Mouse (Mus musculus) lung, postnatal 0 days (tissue): ENCODE results near the gene Rnf144a. TPM values are rescaled to one million over a fixed set of nuclear protein-coding genes. Genes with fewer than 3 reads are reported as not detected.

Experiments
- ATAC-seq: fragments of 200-750 bp; cut with Nextera tagmentation; 2 replicates; pipeline ENCODE4 v1.8.0; 2017; ENCODE audit warnings: moderate library complexity
- DNase-seq: peaks from one replicate; pipeline ENCODE4 v3.0.0-alpha.2; 2016; ENCODE audit warnings: low spot score
- H3K27ac ChIP-seq: fragments of 300-500 bp; sonication (generic); 2 replicates; pipeline ENCODE4 v1.5.1; 2014; ENCODE audit warnings: antibody characterized with exemption, mild to moderate bottlenecking, low read length, mixed read lengths
- H3K27me3 ChIP-seq: fragments of 300-500 bp; sonication (generic); replicated peaks from 2 replicates; pipeline ENCODE4 v1.6.1; 2014; ENCODE audit warnings: low read length, mixed read lengths; ENCODE audit not compliant: insufficient read depth
- H3K36me3 ChIP-seq: fragments of 300-500 bp; sonication (generic); 2 replicates; pipeline ENCODE4 v1.6.1; 2014; ENCODE audit warnings: low read length, mixed read lengths; ENCODE audit not compliant: insufficient read depth
- H3K4me1 ChIP-seq: fragments of 300-500 bp; sonication (generic); 2 replicates; pipeline ENCODE4 v1.6.1; 2014; ENCODE audit warnings: antibody characterized with exemption, low read depth, low read length, mixed read lengths; ENCODE audit not compliant: insufficient read depth
- H3K4me2 ChIP-seq: fragments of 300-500 bp; sonication (generic); replicated peaks from 2 replicates; pipeline ENCODE4 v1.6.1; 2014; ENCODE audit warnings: low read depth, mild to moderate bottlenecking, low read length, moderate library complexity, mixed read lengths
- H3K4me3 ChIP-seq: fragments of 300-500 bp; sonication (generic); 2 replicates; pipeline ENCODE4 v1.5.1; 2014; ENCODE audit warnings: low read depth, low read length
- H3K9ac ChIP-seq: fragments of 300-500 bp; sonication (generic); replicated peaks from 2 replicates; pipeline ENCODE4 v1.6.1; 2014; ENCODE audit warnings: low read depth, mild to moderate bottlenecking
- H3K9me3 ChIP-seq: fragments of 300-500 bp; sonication (generic); 2 replicates; pipeline ENCODE4 v1.6.1; 2016; ENCODE audit warnings: low read length, mixed read lengths
- CTCF ChIP-seq: IDR thresholded peaks from 2 replicates; pipeline ENCODE4 v1.5.1; 2016; ENCODE audit warnings: antibody characterized with exemption, mild to moderate bottlenecking
- EP300 ChIP-seq: IDR thresholded peaks from 2 replicates; pipeline ENCODE4 v1.6.1; 2016; ENCODE audit warnings: antibody characterized with exemption, mild to moderate bottlenecking, control low read depth
- WGBS: fragments of 180-500 bp; shearing (Covaris S2); extraction: QIAGEN DNeasy Blood & Tissue Kit; methylation state at CpG from one replicate; pipeline ENCODE4 v1.1.7; 2014; 5-methylcytosine and 5-hydroxymethylcytosine counted together
- polyA plus RNA-seq: library from polyadenylated mRNA; unstranded; fragments of >200 nt; fragmentation: Nextera tagmentation; extraction: Ambion mirVana; gene quantifications from 2 replicates; pipeline ENCODE4 v1.2.1, GENCODE M21; 2015

The Rnf144a gene
- polyA plus RNA-seq, 1 experiment from 2014 or later: 69.6 TPM

DNA sequence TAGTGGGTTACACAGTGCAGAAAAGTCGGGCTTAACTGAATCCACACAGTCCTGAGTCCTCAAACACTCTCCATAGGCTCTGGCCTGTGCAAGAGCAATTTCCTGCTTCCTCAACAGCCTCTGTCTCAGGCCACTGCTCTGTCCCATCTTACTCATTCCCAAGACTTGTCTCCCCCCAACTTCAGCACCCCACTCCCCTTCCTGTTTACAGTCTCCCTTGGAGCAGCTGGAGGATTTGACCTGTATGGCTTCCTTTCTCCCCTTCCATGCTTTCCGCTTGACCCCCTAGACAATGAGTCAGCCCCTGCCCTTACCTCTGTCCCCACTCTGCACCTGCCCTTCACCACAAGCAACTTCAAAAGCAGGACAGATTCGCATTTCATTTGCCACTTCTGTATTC, 72.4 kb downstream of the Rnf144a start:
- ATAC-seq (peak; percentile 84), DNase-seq (peak; percentile 49)
- no peak for TF ChIP-seq CTCF
- TF ChIP-seq EP300: peak; percentile 63; the same call in 1 of the 2 replicates

DNA sequence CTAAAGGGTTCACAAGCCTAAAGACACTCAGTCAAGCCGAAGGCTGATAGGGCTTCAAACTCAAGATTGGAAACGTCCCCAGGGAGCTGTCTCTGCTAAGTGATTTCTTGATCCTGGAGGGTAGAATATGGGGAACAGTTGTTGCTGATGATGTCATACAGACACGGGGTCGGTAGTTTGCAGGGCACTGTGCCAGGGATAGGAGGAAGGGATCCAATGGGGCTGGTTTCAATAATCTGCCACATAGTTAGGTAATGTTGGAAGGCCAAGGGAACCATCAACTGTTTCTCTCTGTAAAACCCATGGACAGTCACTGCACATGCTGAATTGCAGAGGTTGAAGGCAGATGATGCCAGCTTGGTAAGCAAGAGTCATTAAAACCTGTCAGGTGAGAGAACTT, 73.0 kb downstream of the Rnf144a start:
- Histone ChIP-seq H3K4me1 (peaks cover 3% of the 10 kb centered on the region; the same call in 1 of the 2 replicates), H3K27me3 (no peaks in the 10 kb centered on the region), H3K36me3 (peaks cover 6% of the 10 kb centered on the region; the same call in 1 of the 2 replicates), H3K4me2 (no peak overlapping the region), H3K9me3 (no peaks in the 10 kb centered on the region), H3K4me3 (no peak overlapping the region), H3K9ac (no peak overlapping the region), H3K27ac (peak overlapping the region; percentile 11)
- no peak for TF ChIP-seq CTCF
- TF ChIP-seq EP300: no peak
- ATAC-seq (no peak), DNase-seq (no peak)
- 45% methylated on average over 4 of the region's 4 CpGs for WGBS

More for the DNA sequence above, 72.4 kb downstream of the Rnf144a start:
- Histone ChIP-seq H3K4me3 (no peak overlapping the region), H3K27me3 (no peaks in the 10 kb centered on the region), H3K4me2 (no peak overlapping the region), H3K4me1 (peaks cover 3% of the 10 kb centered on the region; the same call in 1 of the 2 replicates), H3K9me3 (no peaks in the 10 kb centered on the region), H3K9ac (no peak overlapping the region), H3K36me3 (peaks cover 6% of the 10 kb centered on the region; the same call in 1 of the 2 replicates), H3K27ac (peak overlapping the region; percentile 11; the same call in 1 of the 2 replicates)
- WGBS: 65% methylated on average over 3 of the region's 3 CpGs

GRCm38 (mm10) chr12:26340621-26341020, 74.4 kb downstream of the Rnf144a start:
- 80% methylated on average over 4 of the region's 4 CpGs for WGBS
- H3K4me2 ChIP-seq: no peak overlapping the region
- ATAC-seq: no peak
- no peaks in the 10 kb centered on the region for H3K9me3 ChIP-seq
- no peak for TF ChIP-seq CTCF
- TF ChIP-seq EP300: no peak
- H3K36me3 ChIP-seq: peaks cover 6% of the 10 kb centered on the region; the same call in 1 of the 2 replicates
- no peak overlapping the region for H3K27ac ChIP-seq
- peaks cover 3% of the 10 kb centered on the region; the same call in 1 of the 2 replicates for H3K4me1 ChIP-seq
- DNase-seq: no peak
- no peak overlapping the region for H3K9ac ChIP-seq
- H3K4me3 ChIP-seq: no peak overlapping the region
- no peaks in the 10 kb centered on the region for H3K27me3 ChIP-seq

DNA sequence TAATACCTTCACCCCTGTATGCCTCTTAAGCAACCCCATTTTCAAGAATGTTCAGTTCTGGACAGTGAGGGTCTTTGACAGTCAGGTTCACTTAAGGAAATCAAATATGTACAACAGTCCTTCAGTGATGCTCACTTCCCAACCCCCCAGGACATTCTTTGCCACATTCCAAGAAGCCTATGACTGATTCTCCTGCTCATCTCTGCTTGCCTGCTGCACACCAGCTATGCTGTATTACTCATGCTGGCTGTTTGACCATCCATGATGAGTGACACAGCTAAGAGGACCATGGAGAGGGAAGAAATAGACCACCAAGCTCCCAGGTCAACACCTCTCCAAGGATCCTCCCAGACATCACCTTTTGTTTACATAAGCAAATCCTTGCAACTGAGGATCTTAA, 75.2 kb downstream of the Rnf144a start:
- no peak overlapping the region for H3K27ac ChIP-seq
- no peak for TF ChIP-seq CTCF
- TF ChIP-seq EP300: no peak
- H3K9ac ChIP-seq: no peak overlapping the region
- no peaks in the 10 kb centered on the region for H3K9me3 ChIP-seq
- no peaks in the 10 kb centered on the region for H3K27me3 ChIP-seq
- H3K4me3 ChIP-seq: no peak overlapping the region
- peaks cover 6% of the 10 kb centered on the region; the same call in 1 of the 2 replicates for H3K36me3 ChIP-seq
- peaks cover 3% of the 10 kb centered on the region; the same call in 1 of the 2 replicates for H3K4me1 ChIP-seq
- no peak overlapping the region for H3K4me2 ChIP-seq
- DNase-seq (no peak), ATAC-seq (no peak)

- Histone ChIP-seq H3K27ac (no peak overlapping the region), H3K27me3 (no peaks in the 10 kb centered on the region), H3K9me3 (no peaks in the 10 kb centered on the region), H3K4me3 (no peak overlapping the region), H3K4me2 (no peak overlapping the region), H3K9ac (no peak overlapping the region), H3K4me1 (peaks cover 3% of the 10 kb centered on the region; the same call in 1 of the 2 replicates), H3K36me3 (peaks cover 6% of the 10 kb centered on the region; the same call in 1 of the 2 replicates)
- WGBS: 94% methylated on average over 8 of the region's 8 CpGs
- ATAC-seq: no peak
- no peak for DNase-seq
- TF ChIP-seq CTCF (no peak), EP300 (no peak)
These were observed 75.9 kb downstream of the Rnf144a start for GRCm38 (mm10) chr12:26339181-26339580.

DNA sequence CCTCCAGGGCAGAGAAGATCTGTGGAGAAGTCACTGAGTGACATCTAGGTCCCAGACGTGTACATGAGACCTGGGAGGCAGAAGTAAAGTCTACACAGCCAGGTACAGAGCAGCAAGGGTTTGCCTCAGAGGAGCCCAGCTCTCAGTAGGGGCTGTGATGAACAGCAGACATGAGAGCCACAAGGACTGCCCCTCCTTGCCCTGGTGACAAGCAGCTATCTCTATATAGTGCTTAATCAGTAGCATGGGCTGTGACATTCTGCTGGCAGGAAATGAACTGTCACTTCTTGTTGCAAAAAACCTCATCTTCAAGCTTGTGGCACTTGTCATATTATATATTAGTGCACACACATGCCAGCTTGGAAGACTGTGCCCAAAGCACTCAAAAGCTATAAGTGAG, 81.4 kb downstream of the Rnf144a start:
- TF ChIP-seq CTCF: no peak
- TF ChIP-seq EP300: no peak
- ATAC-seq (no peak), DNase-seq (no peak)
- H3K9ac ChIP-seq: no peak overlapping the region
- no peak overlapping the region for H3K4me3 ChIP-seq
- H3K27ac ChIP-seq: no peak overlapping the region
- H3K4me1 ChIP-seq: peaks cover 5% of the 10 kb centered on the region; the same call in 1 of the 2 replicates
- no peak overlapping the region for H3K4me2 ChIP-seq
- 93% methylated on average over 1 of the region's 1 CpGs for WGBS
- H3K27me3 ChIP-seq: no peaks in the 10 kb centered on the region
- no peaks in the 10 kb centered on the region; the same call in none of the 2 replicates for H3K36me3 ChIP-seq
- H3K9me3 ChIP-seq: no peaks in the 10 kb centered on the region
